Mouse (Mus musculus) central nervous system, embryonic 18 days (tissue): Measurements from ENCODE around the gene Tagln. TPM values are rescaled to one million over a fixed set of nuclear protein-coding genes. Genes with fewer than 3 reads are reported as not detected.

Experiments used
- polyA plus RNA-seq: library from polyadenylated mRNA; depleted of rRNA; stranded (reverse); fragments of >200 nt; gene quantifications from 2 replicates; pipeline ENCODE4 v1.2.3, GENCODE M21; 2012; rRNA removed

The Tagln gene
- 8.0 and 9.2 TPM in 2 replicates for polyA plus RNA-seq

GRCm38 (mm10) chr9:45935628-45936210 is at the start of gene Tagln:
Tagln (minus strand) TSS chr9:45936058.

GRCm38 (mm10) chr9:45955107-45955963 is 19.5 kb upstream of the Tagln start, which contains the start of gene Sidt2:
Sidt2 (minus strand) TSS chr9:45955258.

GRCm38 (mm10) chr9:45906355-45907077 is 29.3 kb downstream of the Tagln start, which contains the start of the genes Pcsk7 and Rnf214:
Pcsk7 (plus strand) TSS chr9:45906497.
Rnf214 (minus strand) TSS chr9:45906911.

Other genes with a start within 250 kb of the Tagln start
- 18.2 and 20.6 TPM in 2 replicates for gene Cep164, start 107.4 kb downstream of the Tagln start, polyA plus RNA-seq
- gene Bace1, start 97.5 kb downstream of the Tagln start, polyA plus RNA-seq = 41.2 and 42.7 TPM in 2 replicates
- gene Pcsk7, start 29.6 kb downstream of the Tagln start, polyA plus RNA-seq = 36.3 and 38.8 TPM in 2 replicates
- 51.3 and 52.4 TPM in 2 replicates for gene Rnf214, start 29.1 kb downstream of the Tagln start, polyA plus RNA-seq
- 79.1 and 108 TPM in 2 replicates for gene Sidt2, start 19.2 kb upstream of the Tagln start, polyA plus RNA-seq
- gene Pafah1b2, start 76.6 kb upstream of the Tagln start, polyA plus RNA-seq = 137 and 138 TPM in 2 replicates
- gene Sik3, start 76.8 kb upstream of the Tagln start, polyA plus RNA-seq = 13.9 and 15.5 TPM in 2 replicates